Mouse (Mus musculus) spleen, adult 10 weeks (tissue): ENCODE results near the gene Wscd1. TPM values are rescaled to one million over a fixed set of nuclear protein-coding genes. Genes with fewer than 3 reads are reported as not detected.

Experiments used
- polyA plus RNA-seq: library from polyadenylated mRNA; stranded (reverse); fragments of 350-450 nt; fragmentation: Illumina TruSeq; extraction: RNeasy Lipid Tissue Mini Kit (QIAGEN cat#74804); gene quantifications from one replicate; pipeline ENCODE4 v1.2.3, GENCODE M21; 2015; ENCODE audit warnings: low replicate concordance; ENCODE audit not compliant: insufficient read depth

Wscd1 gene
- polyA plus RNA-seq = 0.18 TPM

GRCm38 (mm10) chr11:71749671-71750070 lies at the start of gene Wscd1:
Wscd1 (plus strand) TSS chr11:71749920.

